Mouse (Mus musculus) myocyte (in vitro differentiated cells): ENCODE results near the gene Epha4.

Experiments
- E2F4 ChIP-seq: IDR thresholded peaks from one replicate; pipeline ENCODE4 v1.6.1; 2011; ENCODE audit warnings: mild to moderate bottlenecking, control low read depth, moderate library complexity; ENCODE audit not compliant: insufficient read depth
- MAX ChIP-seq: IDR thresholded peaks from one replicate; pipeline ENCODE4 v1.6.1; 2011; ENCODE audit warnings: low read depth, mild to moderate bottlenecking, control low read depth
- MYOD1 ChIP-seq, 3 experiments: IDR thresholded peaks; one replicate each; pipeline ENCODE4 v1.6.1; 2011; ENCODE audit warnings: control low read depth in 2 of 3, low read depth in 2 of 3, mild to moderate bottlenecking in 2 of 3, moderate library complexity in 1 of 3; ENCODE audit not compliant: insufficient read length in 2 of 3, control insufficient read depth in 1 of 3
- MYOG ChIP-seq, 3 experiments: IDR thresholded peaks; one replicate each; pipeline ENCODE4 v1.6.1; 2011; ENCODE audit warnings: control low read depth in 2 of 3, low read depth in 2 of 3, mild to moderate bottlenecking in 2 of 3; ENCODE audit not compliant: insufficient read length in 2 of 3, control insufficient read depth in 1 of 3, insufficient read depth in 1 of 3
- POLR2A ChIP-seq: IDR thresholded peaks from one replicate; pipeline ENCODE4 v1.6.1; 2011; ENCODE audit warnings: low read depth, mild to moderate bottlenecking, control low read depth, moderate library complexity; ENCODE audit not compliant: insufficient read length
- POLR2AphosphoS2 ChIP-seq: IDR thresholded peaks from one replicate; pipeline ENCODE4 v1.6.1; 2011; ENCODE audit warnings: low read depth, control low read depth; ENCODE audit not compliant: insufficient read length
- TCF3 ChIP-seq: IDR thresholded peaks from one replicate; pipeline ENCODE4 v1.6.1; 2011; ENCODE audit warnings: low read depth, control low read depth; ENCODE audit not compliant: insufficient read length
- USF1 ChIP-seq: IDR thresholded peaks from one replicate; pipeline ENCODE4 v1.6.1; 2011; ENCODE audit warnings: low read depth, mild to moderate bottlenecking, control low read depth, moderate library complexity

DNA sequence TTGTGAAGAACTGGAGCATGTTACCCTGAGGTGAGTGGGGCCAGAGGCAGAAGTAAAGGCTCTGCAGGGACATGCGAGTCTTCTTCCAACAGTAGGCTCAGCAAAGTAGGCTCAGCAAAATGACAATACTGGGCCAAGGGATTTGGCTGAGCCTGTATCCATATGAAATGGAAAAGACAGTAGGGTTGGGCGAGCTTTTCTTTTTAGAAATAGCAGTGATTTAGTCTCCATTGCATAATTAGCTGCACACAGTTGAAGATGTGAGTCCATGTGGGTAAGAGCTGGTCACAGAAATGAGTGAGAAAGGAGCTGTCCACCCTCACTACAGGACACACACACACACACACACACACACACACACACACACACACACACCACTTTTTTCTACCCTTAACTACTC lies 104.2 kb downstream of the Epha4 start:
- TF ChIP-seq POLR2AphosphoS2 (no peak), MAX (no peak), POLR2A (no peak), TCF3 (no peak), MYOG (IDR thresholded peaks at IDR 0.05; ENCODE audit: control insufficient read depth in 1 of 3, insufficient read depth in 1 of 3, insufficient read length in 2 of 3, low read depth in 2 of 3) (no peak), USF1 (no peak), MYOD1 (IDR thresholded peaks at IDR 0.05; ENCODE audit: control insufficient read depth in 1 of 3, insufficient read length in 2 of 3, low read depth in 2 of 3) (no peak), E2F4 (no peak)
